Mouse (Mus musculus) liver, embryonic 14.5 days (tissue): ENCODE measurements at regions not wholly inside any gene's neighbourhood (a gene's known extent, or its start where the extent isn't known, plus 50 kb on each side); places are given as distances from the start of the nearest gene placed in this dataset.

Source experiments
- CTCF ChIP-seq: IDR thresholded peaks from 2 replicates; pipeline ENCODE4 v1.5.1; 2016; ENCODE audit warnings: antibody characterized with exemption, low read depth, control low read depth
- EP300 ChIP-seq: IDR thresholded peaks from 2 replicates; pipeline ENCODE4 v1.6.1; 2016; ENCODE audit warnings: antibody characterized with exemption, low read depth

DNA sequence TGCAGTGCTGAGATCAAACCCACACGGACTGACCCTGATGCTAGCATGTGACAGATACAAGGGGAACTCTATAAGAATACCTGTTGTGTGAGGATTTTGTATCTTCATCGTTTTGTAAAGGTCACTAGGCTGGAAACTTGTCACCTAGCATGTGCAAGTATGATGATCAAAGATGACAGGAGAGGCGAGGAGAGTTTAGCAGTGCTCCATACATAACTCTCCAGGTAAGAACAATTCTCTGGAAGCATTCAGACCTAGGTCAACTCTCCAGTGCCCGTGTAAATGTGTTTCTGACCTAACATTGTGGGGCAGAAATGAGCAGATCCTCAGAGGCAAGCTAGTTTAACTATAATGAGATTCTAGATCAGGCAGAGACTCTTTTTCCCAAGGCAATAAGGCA is 425.6 kb downstream of the Adgrl2 start:
- TF ChIP-seq CTCF: no peak
- no peak for TF ChIP-seq EP300
